Mouse (Mus musculus): ENCODE data around the gene Mgmt. TPM values are rescaled to one million over a fixed set of nuclear protein-coding genes. Genes with fewer than 3 reads are reported as not detected.

The Mgmt gene
- polyA plus RNA-seq, 1 experiment from 2014 or later: 4.8 TPM

DNA sequence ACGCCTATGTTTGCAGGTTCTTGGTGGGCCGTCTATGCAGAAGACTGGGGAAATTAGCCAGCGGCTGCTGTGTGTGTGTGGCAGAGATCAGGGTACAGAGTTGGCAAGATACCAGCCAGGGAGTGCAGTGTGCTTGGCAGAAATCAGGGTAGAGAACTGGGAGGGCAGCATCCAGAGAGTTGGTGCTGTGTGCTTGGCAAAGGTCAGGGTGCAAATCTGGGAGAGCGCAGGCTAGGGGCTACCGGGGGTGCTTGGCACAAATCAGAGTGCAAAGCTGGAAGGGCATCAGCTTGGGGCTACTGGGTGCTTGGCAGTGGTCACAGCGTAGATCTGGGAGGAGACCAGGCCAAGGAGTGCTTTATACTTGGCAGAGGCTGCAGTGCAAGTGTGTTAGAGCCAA, 175.4 kb downstream of the Mgmt start:
- H3K4me1 ChIP-seq (replicated peaks): 0 out of 2 replicates have a peak, but pooled peaks cover 6% of the 10 kb centered on the region
- no peak for DNase-seq (ENCODE audit: low spot score)
- WGBS: 95% methylated on average over 6 of the region's 6 CpGs
- H3K4me3 ChIP-seq: no peak overlapping the region
- H3K27me3 ChIP-seq (ENCODE audit: insufficient read depth, poor library complexity, severe bottlenecking): no peaks in the 10 kb centered on the region
- no peaks in the 10 kb centered on the region for H3K9me3 ChIP-seq
- H3K36me3 ChIP-seq: no peaks in the 10 kb centered on the region
- no peak overlapping the region for H3K27ac ChIP-seq

DNA sequence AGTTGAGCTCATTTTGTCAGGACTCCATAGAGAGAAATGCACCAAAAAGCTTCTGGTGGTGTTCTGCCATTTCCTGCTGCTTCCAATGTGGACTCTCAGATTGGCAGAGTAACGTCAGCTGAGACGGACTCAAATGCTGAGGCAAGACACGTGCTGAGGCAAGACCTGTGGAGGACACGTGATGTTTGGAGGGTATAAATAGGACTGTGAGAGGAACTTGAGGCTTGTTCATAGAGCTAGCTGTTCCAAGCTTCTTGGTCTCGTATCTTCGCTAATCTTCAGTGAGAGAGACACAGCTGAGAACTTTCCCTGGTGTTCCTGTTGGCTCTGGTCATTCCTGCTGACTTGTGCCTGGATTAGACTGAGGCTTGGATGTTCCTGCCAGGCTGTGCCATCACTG, 176.9 kb downstream of the Mgmt start:
- H3K27ac ChIP-seq: no peak overlapping the region
- no peaks in the 10 kb centered on the region for H3K9me3 ChIP-seq
- WGBS: 92% methylated on average over 6 of the region's 6 CpGs
- no peaks in the 10 kb centered on the region for H3K36me3 ChIP-seq
- H3K4me1 ChIP-seq (replicated peaks): 0 out of 2 replicates have a peak, but pooled peaks cover 6% of the 10 kb centered on the region
- H3K27me3 ChIP-seq (ENCODE audit: insufficient read depth, poor library complexity, severe bottlenecking): no peaks in the 10 kb centered on the region
- DNase-seq (ENCODE audit: low spot score): no peak
- no peak overlapping the region for H3K4me3 ChIP-seq

DNA sequence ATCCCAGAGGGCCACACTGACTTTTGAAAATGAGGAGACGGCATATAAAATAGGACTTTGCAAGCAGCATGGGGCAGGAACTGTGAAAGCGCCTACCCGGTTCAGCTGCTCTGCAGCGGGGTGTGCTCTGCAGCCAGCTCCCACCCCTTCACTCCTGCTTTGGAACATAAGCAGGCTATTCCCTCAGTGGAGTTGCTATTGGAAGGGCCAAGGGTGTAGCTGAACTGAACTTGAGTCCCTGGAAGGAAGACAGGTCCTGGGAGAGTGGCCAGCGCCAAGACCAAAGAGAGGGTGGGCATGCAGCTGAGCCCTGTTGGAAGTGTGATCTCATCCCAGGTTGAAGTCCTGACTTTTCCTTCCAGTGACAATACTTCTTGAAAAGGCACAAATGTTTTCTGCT, 179.5 kb downstream of the Mgmt start:
- H3K4me1 ChIP-seq (replicated peaks): 0 out of 2 replicates have a peak, but pooled peaks cover 6% of the 10 kb centered on the region
- no peaks in the 10 kb centered on the region for H3K36me3 ChIP-seq
- no peak for DNase-seq (ENCODE audit: low spot score)
- H3K27ac ChIP-seq: no peak overlapping the region
- H3K27me3 ChIP-seq (ENCODE audit: insufficient read depth, poor library complexity, severe bottlenecking): no peaks in the 10 kb centered on the region
- H3K4me3 ChIP-seq: no peak overlapping the region
- 83% methylated on average over 5 of the region's 5 CpGs for WGBS
- no peaks in the 10 kb centered on the region for H3K9me3 ChIP-seq

DNA sequence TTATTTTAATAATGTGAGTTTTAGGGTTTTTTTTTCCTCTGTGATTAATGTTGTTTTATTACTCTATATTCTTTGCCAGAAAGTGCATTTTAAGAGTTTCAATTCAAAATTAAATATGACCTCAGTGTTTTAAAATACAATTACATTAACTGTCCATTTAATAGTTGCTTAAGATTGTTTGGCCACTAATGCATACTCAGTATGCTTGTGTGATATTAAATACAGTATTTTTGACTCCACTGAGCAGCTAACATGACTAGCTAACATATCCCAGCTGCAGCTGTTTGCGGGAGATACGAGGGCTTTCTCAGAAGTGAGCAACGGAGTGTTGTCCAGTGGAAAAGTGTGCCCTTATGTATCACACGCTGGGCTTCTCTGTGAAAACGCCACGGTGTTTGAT, 179.9 kb downstream of the Mgmt start:
- no peaks in the 10 kb centered on the region for H3K36me3 ChIP-seq
- H3K4me3 ChIP-seq: no peak overlapping the region
- 0 out of 2 replicates have a peak, but pooled peaks cover 6% of the 10 kb centered on the region for H3K4me1 ChIP-seq (replicated peaks)
- no peak overlapping the region for H3K27ac ChIP-seq
- H3K9me3 ChIP-seq: no peaks in the 10 kb centered on the region
- WGBS: 87% methylated on average over 6 of the region's 6 CpGs
- H3K27me3 ChIP-seq (ENCODE audit: insufficient read depth, poor library complexity, severe bottlenecking): no peaks in the 10 kb centered on the region
- DNase-seq (ENCODE audit: low spot score): no peak

DNA sequence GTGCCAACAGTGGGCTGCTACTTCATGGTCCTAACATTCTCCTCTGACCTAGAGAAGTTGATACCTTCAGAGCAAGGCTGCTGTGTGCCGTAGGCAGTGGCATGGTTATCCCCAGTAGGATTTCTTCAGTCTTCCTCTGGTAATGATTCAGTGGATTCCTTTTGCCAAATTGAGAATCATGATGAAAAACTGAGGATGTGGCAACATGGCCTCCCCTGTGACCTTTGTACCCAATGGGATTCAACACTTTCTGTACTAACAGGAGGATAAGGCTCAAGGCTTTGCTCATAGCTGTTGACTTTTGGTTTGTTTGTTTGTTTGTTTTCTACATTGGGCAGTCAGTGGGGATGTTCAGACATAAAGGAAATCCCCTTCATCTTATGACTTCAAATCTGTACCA, 180.9 kb downstream of the Mgmt start:
- WGBS: 86% methylated on average over 1 of the region's 1 CpGs
- H3K36me3 ChIP-seq: no peaks in the 10 kb centered on the region

DNA sequence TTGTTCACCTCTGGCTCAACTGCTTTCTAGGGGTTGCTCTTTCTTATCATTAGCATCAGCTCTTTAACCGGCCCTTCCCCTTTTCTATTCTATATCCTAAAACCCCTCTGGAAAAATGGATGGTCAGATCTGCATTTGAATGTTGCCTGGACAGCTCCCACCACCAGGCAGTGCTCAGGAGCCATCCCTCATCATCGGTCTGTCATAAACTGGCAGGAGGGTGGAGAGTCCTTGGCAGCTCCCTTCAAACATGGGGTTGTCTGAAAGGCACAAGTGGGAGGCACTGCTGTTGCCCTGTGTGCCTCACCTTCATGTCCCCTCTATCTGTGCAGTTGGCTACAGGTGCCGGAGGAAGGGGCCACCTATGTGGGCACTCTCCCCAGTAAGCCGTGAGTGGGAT, 185.8 kb downstream of the Mgmt start:
- WGBS: 92% methylated on average over 4 of the region's 4 CpGs
- no peak for DNase-seq (ENCODE audit: low spot score)
- Histone ChIP-seq H3K4me3 (no peak overlapping the region), H3K4me1 (replicated peaks) (peaks cover 9% of the 10 kb centered on the region; the same call in 1 of the 2 replicates), H3K36me3 (no peaks in the 10 kb centered on the region), H3K9me3 (no peaks in the 10 kb centered on the region), H3K27me3 (ENCODE audit: insufficient read depth, poor library complexity, severe bottlenecking) (no peaks in the 10 kb centered on the region), H3K27ac (no peak overlapping the region)

More for the DNA sequence above, 180.9 kb downstream of the Mgmt start:
- Histone ChIP-seq H3K9me3 (no peaks in the 10 kb centered on the region), H3K4me3 (no peak overlapping the region), H3K27me3 (ENCODE audit: insufficient read depth, poor library complexity, severe bottlenecking) (no peaks in the 10 kb centered on the region), H3K27ac (no peak overlapping the region), H3K4me1 (replicated peaks) (0 out of 2 replicates have a peak, but pooled peaks cover 6% of the 10 kb centered on the region)
- no peak for DNase-seq (ENCODE audit: low spot score)

DNA sequence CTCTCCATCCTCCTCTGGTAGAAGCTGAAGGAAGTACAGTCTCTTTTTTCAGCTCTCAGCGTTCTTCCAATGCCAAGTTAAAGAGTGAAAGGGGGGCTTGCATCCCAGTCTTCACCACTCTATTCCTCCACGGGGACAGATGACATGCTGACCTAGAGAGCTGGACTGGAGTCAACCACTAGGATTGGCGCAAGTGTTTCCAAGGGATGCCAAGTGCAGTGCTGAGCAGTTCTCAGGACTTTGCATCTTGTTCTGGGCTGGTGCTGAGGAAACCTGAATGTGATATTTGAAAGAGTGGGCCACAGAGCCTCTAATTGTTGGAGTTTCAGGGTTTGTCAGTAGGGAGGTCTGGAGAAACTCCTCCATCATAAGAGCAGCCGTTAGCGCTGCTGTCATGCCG, 187.8 kb downstream of the Mgmt start:
- H3K27me3 ChIP-seq (ENCODE audit: insufficient read depth, poor library complexity, severe bottlenecking): 0 out of 2 replicates have a peak, but pooled peaks cover 4% of the 10 kb centered on the region
- H3K4me3 ChIP-seq: no peak overlapping the region
- H3K9me3 ChIP-seq: no peaks in the 10 kb centered on the region
- 92% methylated on average over 6 of the region's 6 CpGs for WGBS
- no peak for DNase-seq (ENCODE audit: low spot score)
- H3K4me1 ChIP-seq (replicated peaks): peaks cover 20% of the 10 kb centered on the region
- no peaks in the 10 kb centered on the region for H3K36me3 ChIP-seq
- H3K27ac ChIP-seq: no peak overlapping the region

DNA sequence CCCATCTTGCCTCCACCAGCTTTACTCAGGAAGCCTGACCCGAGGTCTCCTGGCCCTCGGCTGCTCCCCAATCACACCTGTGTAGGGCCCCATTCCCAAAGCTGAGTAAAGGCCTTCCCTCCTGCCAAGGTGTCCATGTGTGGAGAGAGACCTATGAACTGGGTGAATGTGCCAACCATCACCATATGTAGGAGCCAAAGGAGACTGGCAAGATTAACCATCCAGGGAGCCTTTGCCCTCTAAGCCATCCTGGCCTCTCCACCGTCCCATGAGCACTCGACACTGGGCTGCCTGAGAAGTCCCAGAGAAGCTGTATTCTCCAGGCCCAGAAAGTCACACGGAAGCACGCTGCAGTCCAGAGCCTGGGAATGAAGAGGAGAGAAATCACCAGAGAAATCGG, 190.2 kb downstream of the Mgmt start:
- no peak for DNase-seq (ENCODE audit: low spot score)
- H3K9me3 ChIP-seq: no peaks in the 10 kb centered on the region
- peaks cover 21% of the 10 kb centered on the region for H3K4me1 ChIP-seq (replicated peaks)
- 93% methylated on average over 7 of the region's 7 CpGs for WGBS
- H3K36me3 ChIP-seq: no peaks in the 10 kb centered on the region
- no peak overlapping the region for H3K27ac ChIP-seq
- 0 out of 2 replicates have a peak, but pooled peaks cover 4% of the 10 kb centered on the region for H3K27me3 ChIP-seq (ENCODE audit: insufficient read depth, poor library complexity, severe bottlenecking)
- H3K4me3 ChIP-seq: no peak overlapping the region

DNA sequence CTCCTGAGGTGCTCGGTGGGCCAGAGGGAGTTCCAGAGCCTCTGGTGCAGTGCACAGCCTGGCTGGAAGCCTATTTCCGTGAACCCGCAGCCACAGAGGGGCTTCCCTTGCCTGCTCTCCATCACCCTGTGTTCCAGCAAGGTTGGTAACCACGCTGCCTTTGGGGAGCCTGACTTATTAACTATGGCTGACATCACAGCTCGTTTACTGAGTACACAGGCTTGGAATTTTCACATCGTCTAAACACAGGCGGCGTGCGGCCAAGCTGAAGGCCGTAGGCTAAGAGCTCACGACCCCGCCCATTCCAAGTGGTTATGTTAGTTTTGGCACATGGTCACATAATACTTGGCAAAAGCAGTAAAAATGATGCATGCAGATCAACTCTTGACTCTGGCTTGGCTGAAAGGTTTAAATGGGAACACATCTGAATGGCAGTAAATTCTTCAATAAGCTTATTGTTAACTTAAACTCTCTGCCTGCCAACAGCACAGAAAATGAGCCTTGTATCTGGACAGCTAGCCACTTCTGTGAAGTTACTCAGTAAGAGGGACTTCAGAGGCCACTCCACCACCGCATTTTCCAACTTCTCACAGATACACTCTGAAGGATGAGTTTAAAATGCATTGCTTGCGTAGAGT, 191.7 kb downstream of the Mgmt start:
- H3K36me3 ChIP-seq: no peaks in the 10 kb centered on the region
- no peak overlapping the region for H3K4me3 ChIP-seq
- no peak overlapping the region for H3K27ac ChIP-seq
- H3K9me3 ChIP-seq: no peaks in the 10 kb centered on the region
- no peak for DNase-seq (ENCODE audit: low spot score)
- 74% methylated on average over 14 of the region's 14 CpGs for WGBS
- peaks cover 21% of the 10 kb centered on the region for H3K4me1 ChIP-seq (replicated peaks)
- H3K27me3 ChIP-seq (ENCODE audit: insufficient read depth, poor library complexity, severe bottlenecking): 0 out of 2 replicates have a peak, but pooled peaks cover 4% of the 10 kb centered on the region

DNA sequence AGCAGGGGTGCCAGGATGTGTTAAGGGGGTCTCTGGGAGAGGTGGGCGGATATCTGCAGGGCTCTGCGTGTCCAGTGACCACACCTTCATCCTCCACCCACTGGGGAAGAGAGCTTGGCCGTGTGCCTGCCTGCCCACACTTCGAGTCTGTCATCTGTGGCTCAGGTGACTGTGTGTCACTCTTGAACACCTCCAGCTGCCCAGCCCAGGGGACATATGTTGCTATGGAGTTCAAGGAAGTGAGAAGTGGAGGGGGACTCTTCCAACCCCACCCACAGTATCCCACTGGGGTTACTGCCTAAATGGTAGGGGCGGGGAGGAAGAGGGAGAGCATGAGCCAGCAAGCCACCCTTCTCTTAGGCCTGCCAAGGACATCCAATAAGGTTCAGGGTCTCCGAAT, 192.7 kb downstream of the Mgmt start:
- Histone ChIP-seq H3K4me3 (no peak overlapping the region), H3K36me3 (no peaks in the 10 kb centered on the region), H3K4me1 (replicated peaks) (peaks cover 21% of the 10 kb centered on the region), H3K27ac (no peak overlapping the region), H3K9me3 (no peaks in the 10 kb centered on the region), H3K27me3 (ENCODE audit: insufficient read depth, poor library complexity, severe bottlenecking) (0 out of 2 replicates have a peak, but pooled peaks cover 4% of the 10 kb centered on the region)
- WGBS: 74% methylated on average over 6 of the region's 6 CpGs
- no peak for DNase-seq (ENCODE audit: low spot score)

DNA sequence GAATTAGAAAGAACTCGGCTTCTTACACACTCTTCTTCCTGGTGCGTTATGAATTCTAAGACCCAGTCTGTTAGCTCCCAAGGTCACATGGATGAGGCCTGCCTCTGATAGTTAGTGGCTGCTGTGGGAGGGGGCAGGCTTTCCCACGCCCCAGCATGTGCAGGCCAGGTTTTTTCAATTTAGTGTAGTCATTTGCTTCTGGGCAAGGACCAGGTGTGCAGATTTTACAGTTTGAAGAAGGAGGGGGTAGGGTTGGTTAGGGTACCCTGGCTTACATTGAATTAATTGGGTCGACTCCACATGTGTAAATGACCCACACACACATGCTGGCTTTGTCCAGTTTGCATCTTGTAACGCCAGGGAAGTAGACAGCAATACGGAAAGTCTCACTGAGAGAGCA, 193.7 kb downstream of the Mgmt start:
- no peak overlapping the region for H3K4me3 ChIP-seq
- WGBS: 85% methylated on average over 6 of the region's 6 CpGs
- no peak for DNase-seq (ENCODE audit: low spot score)
- peaks cover 21% of the 10 kb centered on the region for H3K4me1 ChIP-seq (replicated peaks)
- H3K9me3 ChIP-seq: no peaks in the 10 kb centered on the region
- no peaks in the 10 kb centered on the region for H3K36me3 ChIP-seq
- H3K27ac ChIP-seq: no peak overlapping the region
- H3K27me3 ChIP-seq (ENCODE audit: insufficient read depth, poor library complexity, severe bottlenecking): 0 out of 2 replicates have a peak, but pooled peaks cover 4% of the 10 kb centered on the region

DNA sequence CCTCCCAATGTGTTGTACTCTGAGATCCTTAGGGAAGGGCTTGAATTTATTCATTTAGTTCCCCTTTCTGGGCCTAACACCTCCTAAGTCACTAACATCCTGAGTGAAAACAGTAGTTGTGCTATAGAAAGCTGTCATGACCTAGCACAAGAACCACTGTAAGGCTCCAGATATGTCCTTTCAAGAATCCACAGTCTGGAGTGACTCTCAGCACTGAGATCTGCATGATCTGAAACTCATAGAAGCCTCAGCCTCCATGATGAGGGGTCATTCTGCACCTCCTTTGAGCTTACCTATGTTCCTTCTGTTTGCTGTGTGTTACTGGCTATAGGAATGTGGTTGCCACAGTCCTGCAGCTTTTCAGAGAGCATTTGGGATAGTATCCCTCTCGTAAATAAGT, 200.1 kb downstream of the Mgmt start:
- Histone ChIP-seq H3K4me3 (no peak overlapping the region), H3K27ac (no peak overlapping the region), H3K4me1 (replicated peaks) (no peaks in the 10 kb centered on the region), H3K36me3 (no peaks in the 10 kb centered on the region), H3K27me3 (ENCODE audit: insufficient read depth, poor library complexity, severe bottlenecking) (no peaks in the 10 kb centered on the region), H3K9me3 (no peaks in the 10 kb centered on the region)
- 92% methylated on average over 1 of the region's 1 CpGs for WGBS
- DNase-seq (ENCODE audit: low spot score): no peak

DNA sequence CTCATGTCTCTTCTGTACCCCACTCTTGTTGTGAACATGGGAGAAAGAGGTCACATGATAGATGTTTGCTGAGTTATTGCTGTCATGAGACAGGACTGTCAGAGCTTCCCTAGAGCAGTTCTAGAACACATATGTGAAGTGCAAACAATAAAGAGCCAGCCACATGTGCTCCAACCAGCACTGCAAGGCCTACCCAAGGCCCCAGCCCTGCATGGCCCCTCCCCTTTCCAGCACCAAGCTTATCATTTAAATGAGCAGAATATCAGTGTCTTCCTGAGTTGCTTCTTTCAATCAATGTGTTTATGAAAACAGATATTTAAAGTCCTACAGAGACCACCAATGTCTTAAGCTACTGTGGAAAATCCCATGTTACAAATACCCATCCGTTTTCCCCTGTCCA, 201.3 kb downstream of the Mgmt start:
- Histone ChIP-seq H3K4me1 (replicated peaks) (no peaks in the 10 kb centered on the region), H3K27me3 (ENCODE audit: insufficient read depth, poor library complexity, severe bottlenecking) (no peaks in the 10 kb centered on the region), H3K27ac (no peak overlapping the region), H3K9me3 (no peaks in the 10 kb centered on the region), H3K36me3 (no peaks in the 10 kb centered on the region), H3K4me3 (no peak overlapping the region)
- DNase-seq (ENCODE audit: low spot score): no peak
- 88% methylated on average over 1 of the region's 1 CpGs for WGBS

DNA sequence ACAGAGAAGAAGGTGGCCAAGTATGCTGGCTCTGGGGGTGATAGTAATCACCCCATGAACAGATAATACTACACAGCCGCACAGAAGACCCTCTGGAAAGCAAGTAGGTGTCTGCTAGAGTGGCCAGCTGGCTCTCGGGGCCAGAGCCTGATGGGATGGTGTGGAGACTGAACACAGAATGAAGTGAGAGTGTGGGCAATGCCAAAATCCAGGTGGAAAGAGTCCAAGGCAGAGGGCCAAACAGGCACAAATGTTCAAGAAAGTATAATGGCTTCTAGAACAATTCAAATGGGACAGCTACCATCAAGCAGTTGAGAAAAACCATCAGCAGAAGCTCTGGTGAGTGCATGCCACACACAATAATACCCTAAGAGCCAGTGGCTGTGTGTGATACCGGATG, 205.4 kb downstream of the Mgmt start:
- Histone ChIP-seq H3K4me3 (no peak overlapping the region), H3K36me3 (no peaks in the 10 kb centered on the region), H3K27me3 (ENCODE audit: insufficient read depth, poor library complexity, severe bottlenecking) (no peaks in the 10 kb centered on the region), H3K9me3 (no peaks in the 10 kb centered on the region), H3K4me1 (replicated peaks) (no peaks in the 10 kb centered on the region), H3K27ac (no peak overlapping the region)
- no peak for DNase-seq (ENCODE audit: low spot score)
- 92% methylated on average over 3 of the region's 3 CpGs for WGBS
